Mouse (Mus musculus): ENCODE results near the gene Mbd6.
A peak's percentile ranks its signal among the peaks of the same experiment; 100 is the strongest.

Gene Mbd6

DNA sequence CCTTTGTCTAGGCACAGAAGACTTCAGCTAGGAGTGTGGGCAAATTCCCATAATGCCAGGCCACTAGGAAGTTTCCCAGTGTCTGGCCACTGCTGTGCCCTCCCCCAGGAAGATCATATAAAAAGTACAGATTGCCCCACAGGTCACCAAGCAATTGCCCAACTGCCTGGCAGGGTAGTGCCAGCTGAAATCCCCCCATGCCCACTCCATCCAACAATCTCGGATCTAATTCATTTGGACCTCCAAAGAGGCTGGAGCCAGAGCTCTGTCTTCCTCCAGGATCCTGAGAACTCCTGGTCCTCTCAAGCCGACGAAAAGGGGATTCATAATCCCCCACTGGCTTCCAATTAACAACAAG lies 903 bp downstream of the Mbd6 start:
- DNase-seq (ENCODE audit: low read depth) = no peak

DNA sequence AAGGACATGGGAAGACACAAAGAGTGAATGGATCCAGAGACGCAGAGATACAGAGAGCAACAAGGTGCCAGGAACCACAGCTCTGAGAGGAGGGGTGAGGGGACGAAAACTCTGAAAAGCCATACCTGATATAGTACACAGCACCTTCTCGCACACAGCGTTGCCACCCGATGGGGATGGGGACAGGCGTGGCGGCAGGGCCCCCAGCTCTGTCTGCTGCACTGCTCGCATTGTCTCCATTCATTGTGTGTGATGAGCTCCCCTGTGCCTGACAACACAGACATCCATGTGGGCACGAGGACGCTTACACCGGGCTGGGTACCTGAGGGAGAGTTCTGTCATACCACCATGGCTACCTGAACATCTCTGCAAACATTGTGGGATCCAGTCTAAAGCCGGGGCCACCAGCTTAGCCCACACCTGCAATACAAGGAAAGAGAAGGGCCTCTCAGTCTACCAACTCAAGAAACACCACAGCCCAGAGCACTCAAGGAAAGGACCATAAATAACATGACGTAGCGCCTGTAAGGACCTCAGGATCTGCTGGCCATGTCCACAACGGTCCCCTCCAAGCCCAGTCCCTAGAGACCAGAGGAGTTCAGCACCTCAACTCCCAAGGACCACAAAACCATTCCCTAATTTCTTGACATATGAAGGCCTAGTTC lies 1.4 kb downstream of the Mbd6 start:
- no peak for DNase-seq (ENCODE audit: low read depth)

DNA sequence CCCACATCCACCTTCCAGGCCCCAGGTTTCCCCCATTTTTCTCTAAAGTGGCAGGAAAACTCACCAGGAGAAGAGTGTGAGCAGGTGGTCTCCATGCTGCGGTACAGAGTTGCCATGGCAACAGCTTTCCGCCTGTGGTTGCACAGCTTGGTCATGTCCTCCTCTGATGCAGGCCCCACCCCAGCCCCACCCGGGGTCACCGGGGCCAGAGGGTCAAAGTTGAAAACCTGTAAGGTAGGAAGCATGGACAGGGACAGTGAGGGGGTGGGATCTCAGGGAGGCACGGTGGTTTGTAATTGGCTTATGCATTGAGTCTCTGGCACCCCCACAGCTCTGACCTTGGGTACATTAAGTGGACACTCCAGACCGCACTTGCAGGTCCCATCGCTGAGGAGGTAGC lies 2.1 kb downstream of the Mbd6 start:
- DNase-seq (ENCODE audit: low read depth) = no peak

DNA sequence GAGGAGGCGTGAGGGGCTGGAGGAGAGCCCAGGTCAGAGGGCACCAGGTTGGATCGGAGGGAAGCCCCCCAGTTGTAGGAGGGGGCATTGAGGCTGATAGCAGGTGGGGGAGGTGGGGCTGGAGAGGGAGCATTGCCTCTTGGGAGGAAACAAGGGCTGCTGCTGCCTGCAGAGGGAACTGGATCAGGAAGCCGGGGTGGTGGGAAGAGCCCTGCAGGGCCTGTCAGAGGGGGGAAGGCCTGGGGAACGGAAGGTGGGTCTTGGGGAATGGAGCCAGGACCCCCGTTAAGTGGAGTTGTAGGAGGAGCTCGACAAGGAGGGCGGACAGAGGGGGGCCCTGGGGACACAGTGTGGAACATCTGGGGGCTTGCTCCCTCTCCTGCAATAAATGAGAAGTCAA lies 2.6 kb downstream of the Mbd6 start:
- DNase-seq (ENCODE audit: low read depth) = no peak

DNA sequence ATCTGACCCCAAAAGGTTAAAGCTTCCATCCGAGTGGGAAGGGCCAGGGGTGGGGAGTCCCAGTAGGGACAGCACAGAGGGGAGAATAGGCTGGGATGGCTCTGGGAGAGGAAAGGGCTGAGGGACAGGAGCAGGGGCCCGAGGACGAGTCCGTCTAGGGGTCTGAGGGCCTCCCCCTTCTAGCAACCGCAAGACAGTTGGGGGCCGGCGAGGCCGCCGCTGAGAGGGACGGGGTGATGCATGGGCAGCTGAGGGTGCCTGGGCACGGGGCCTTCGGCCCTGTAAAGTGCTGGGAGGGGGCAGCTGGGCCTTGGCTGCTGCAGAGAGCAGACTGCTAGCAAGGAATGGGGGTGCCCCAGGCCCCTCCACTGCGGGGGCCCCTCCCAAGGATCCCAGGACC lies 3.2 kb downstream of the Mbd6 start:
- DNase-seq (ENCODE audit: low read depth) = no peak

DNA sequence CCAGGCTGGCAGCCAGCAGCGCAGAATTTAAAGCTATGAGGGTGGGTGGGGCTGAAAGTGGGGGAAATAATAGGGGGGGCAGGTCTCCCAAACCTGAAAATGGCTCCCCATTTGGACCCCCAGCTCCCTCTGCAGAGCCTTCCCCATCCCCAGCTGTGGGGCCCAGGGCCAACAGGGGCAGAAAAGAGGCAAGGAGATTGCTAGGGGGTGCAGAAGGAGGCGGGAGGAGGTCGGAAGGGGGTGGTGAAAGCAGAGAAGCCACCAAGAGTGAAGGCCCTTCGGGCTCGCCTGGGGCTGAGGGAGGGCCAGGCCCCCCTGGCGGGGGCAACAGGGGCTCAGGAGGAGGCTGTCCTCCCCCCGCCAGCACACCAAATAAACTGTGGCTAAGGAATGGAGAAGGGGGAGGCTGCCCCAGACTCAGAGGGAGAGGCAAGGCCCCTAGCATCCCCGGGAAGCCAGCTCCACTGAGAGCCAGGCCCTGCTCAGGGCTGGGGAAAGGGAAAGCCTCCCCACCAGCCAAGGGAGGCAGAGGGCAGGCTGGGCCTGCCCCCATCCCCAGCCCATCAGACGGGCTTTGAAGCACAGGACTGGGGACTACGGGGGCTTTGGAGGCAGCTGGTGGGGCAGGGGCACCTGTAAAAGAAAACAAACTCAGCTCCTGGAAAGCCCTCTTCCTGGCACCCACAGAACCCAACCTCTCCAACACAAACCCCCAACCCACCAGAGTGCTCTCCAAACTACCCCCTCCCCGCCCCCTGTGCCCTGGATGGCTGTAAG lies 3.9 kb downstream of the Mbd6 start:
- no peak for DNase-seq (ENCODE audit: low read depth)

DNA sequence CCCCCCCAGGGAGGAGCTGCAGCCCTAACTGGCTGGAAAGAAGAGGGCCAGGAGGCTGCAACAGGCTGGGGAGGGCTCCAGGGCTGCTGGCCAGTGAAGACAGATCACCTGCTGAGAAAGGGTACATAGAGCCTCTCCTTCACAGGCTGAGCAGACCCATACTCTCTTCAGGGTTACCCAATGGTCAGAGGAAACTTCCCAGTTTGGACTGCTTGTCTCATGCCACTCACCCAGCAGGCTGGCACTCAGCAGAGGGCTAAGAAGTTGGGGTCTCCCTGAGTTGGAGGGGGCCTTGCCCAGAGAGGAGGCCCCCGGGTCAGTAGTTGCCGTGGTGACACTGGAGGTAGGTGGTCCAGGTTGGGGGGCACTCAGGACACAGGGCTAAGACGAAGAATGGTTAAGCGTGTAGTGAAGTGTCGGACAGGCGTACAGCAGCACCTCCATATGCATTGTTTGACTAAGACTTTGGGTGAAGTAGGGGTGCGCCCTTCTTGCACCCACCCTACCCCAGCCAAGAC lies 4.7 kb downstream of the Mbd6 start:
- no peak for DNase-seq (ENCODE audit: low read depth)

DNA sequence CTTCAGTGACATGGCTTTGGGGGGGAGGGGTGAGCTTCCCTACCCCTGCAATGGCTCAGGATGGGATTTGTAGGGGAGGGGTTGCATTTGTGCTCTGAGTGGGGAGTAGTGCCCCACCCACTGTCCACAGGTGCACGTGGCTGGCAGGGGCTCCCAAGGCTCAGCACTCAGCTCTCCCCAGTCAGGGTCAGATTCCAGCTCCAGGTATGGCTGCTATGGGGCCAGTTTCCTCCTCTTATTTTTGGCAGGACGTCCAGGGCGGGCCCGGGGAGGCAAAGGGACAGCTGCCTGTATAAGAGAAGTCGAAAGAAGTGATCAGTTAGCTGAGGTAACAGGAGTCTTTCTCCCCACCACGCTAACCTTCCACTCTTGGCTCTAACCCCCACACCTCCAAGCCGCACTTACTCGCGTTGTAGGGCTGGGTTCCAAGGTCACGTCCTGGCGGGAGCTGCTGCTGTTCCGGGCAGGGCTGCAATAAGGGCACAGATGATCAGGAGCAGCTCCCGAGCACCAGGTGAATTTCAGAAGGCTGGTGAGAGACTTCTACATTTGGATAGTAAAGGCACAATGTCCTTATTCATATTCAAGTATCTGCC lies 6.1 kb downstream of the Mbd6 start:
- DNase-seq (ENCODE audit: low read depth) = no peak

DNA sequence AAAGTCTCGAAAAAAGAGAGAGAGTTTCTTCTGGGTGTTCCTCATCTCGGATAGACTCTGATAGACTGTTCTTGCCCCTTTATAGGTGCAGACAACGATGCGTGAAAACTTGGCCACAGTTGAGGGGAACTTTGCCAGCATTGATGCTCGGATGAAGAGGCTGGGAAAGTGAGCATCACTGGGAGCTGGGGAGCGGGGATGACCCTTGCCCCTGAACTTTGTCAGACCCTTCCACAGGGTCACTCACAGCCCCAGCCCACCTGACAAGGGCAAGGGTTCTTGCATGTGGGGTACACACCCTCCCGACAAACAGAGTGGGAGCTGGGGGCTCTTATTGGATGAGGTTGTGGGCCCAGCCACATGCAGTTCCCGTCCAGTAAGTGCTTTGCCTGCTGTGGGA lies 7.5 kb downstream of the Mbd6 start:
- DNase-seq (ENCODE audit: low read depth) = no peak

DNA sequence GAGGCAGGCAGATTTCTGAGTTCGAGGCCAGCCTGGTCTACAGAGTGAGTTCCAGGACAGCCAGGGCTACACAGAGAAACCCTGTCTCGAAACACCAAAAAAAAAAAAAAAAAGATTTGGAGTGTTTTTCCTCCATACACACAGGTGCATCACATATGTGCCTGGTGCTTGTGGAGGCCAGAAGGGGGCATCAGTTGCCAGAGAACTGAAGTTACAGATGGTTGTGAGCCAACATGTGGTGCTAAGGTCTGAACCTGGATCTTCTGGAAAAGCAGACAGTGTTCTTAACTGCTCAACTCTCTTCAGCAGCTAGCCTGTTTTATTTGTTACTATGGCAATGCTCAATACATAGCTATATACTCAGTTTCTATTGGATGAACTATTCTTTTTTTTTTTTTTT lies 9.1 kb downstream of the Mbd6 start:
- no peak for DNase-seq (ENCODE audit: low read depth)

DNA sequence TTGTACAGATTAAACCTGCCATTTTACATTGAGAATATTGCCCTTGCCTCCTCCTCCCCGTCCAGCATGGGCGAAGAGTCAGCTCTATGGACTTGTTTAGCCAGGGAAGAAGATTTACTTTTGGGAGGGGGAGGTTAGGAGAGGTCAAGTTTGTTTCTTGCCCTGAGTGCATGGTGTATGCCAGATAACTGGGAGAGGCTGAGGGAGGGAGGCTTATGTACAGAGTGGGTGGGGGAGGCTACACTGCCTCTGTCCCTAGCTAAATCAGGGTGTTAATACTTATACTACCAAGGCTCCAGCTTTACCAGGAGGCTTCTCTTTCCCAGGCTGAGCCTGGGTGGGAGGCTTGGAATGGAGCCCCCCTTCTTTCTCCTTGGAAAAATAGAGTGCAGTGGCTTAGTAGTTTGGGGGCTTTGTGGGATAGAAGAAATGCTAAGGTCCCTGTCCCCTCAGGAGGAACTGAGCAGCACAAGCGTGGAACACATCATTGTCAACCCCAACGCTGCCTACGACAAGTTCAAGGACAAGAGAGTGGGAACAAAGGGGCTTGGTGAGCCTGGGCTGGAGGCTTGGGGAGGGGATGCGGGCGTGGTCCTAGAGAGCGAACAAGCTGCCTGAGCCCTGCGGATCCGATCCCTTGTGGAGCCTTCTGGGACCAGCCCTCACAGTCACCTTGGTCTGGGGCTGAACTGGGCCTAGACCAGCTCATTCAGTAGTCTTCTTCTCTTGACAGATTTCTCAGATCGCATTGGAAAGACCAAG lies 14.4 kb downstream of the Mbd6 start:
- no peak for DNase-seq (ENCODE audit: low read depth)

DNA sequence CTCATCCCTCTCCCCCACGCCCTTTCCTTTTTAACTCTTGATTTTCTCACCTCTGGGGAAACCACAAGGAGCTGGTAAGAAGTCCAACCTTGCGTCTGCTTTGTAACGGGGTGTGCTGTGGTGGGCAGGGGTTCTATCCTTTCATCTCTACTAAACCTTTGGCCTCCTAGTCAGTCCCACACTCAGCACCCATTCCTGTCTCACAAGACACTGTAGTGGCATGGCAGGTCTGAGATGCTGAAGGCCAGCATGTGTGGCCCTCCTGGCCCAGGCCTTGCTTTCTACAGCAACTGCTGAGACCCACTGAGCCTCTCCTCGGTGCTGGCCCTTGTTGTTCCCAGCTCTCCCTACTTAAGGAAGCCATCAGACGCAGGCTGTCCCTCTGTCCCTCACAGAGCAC lies 16.4 kb downstream of the Mbd6 start:
- no peak for DNase-seq (ENCODE audit: low read depth)

DNA sequence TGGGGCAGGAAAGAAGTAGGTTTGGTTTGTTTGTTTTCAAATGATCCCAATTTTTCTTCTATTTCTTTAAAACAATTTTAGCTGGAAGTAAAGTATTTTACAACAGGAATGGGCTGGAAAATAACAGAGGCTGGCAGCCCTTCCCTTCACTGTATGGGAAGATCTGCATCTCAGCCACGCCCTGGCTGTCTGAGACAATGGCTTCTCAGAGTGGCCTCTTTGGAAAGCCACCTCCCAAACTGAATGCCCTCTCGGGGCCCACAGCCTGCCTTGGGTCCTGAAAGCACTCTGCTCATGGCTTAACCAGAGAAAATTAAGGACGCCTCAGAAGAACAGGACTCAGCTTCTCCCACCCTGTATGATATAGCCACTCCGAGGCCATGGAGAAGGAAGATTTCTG lies 18.9 kb downstream of the Mbd6 start:
- DNase-seq (ENCODE audit: low read depth) = no peak

DNA sequence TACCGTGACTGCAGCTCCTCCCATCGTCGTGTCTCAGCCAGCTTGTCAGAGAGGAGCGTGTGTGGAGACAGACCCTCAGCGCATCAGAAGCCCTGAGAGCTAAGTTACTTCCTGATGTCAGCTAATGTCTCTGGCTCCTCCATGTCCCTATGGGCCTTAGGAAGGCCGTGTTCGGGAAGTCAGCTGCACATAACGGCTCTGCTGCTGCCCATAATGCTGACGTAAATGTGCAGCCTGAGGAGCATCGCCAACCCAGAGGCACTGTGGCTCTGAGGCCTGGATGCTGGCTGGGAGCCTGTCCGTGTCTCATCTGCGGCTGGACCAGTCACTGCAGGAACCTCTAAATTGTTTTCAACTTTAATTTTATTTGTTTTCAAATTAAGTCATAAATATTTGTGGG lies 19.8 kb downstream of the Mbd6 start:
- no peak for DNase-seq (ENCODE audit: low read depth)

DNA sequence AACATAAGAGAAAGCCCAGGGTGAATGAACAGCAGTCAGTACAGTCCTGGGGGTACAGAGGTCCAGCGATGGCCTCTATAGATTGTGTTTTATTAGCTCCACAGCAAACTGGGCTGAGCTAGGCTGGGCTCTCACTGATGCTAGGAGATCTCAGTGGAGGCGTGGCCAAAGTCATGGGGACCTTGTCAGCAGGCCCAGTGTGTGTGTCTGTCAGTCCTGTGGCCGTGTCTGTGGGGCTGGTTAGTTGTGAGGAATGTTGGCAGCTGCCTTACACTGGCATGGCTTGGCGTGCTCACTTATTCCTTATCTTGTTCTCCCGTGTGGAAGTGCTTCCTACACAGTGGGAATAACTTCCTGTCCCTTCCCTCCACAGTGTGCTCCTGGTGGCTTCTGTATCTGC lies 20.4 kb downstream of the Mbd6 start:
- DNase-seq (ENCODE audit: low read depth) = no peak

DNA sequence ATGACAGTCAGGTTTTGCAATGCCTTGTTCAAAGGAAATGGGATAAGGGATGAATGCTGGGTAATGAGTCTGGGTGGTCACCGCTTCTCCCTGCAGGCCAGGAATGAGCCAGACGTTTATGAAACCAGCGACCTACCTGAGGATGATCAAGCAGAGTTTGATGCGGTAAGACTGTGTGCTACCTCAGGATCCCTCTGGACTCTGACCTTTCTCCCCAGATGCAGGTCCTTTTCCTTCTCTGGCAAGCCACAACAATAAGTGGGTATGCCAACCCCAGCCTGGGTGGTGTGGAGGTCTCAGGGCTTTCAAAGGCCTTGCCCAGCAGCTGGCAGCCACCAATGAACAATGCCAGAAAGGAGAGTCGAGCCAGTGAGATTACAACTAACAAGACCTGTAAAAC lies 21.5 kb downstream of the Mbd6 start:
- no peak for DNase-seq (ENCODE audit: low read depth)

DNA sequence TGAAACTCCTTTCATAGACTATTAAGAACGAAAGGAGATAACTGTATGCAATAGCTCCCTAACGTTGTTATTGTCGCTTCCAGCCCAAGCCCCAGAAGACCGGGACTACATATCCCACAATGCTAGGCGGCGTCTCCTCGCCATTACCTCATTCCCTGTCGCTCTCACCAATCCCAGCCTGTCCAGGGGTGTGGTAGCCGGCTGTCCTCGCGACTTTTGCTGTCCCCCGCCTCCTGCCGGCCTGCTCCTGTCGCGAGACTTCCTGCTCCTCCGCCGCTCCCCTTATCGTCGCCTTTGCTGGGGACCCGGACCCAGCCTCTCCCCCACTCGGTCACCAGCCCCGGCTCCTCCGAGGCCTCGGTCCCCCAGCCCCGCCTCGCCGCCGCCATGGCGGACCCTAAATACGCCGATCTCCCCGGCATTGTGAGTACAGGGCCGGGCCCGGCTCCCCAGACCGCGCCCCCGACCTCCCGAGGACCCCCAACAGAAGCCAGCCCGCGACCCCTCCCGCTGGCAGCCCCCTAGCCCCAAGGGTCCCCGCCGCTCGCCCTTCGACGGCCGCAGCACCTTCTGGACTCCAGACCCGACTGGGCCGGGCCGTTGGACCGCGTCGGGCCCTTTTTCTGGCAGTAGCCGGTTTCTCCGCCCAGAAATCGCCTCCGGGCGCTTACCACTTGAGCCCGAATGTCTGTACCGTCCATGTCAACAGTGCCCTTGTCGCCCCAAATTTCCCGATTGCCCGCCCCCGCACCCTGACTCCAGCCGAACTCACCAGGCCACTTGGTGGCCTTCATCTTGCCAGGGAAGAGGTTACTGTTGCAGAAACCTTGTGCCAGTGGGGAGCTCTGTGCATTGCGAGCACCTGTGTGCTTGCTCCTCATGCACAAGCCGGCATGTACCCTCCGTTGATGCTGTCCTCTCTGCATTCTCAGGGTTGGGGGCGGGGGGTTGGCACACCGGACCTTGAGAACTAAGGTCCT lies 22.4 kb downstream of the Mbd6 start, which contains the start of gene Dctn2:
TSS of gene Dctn2 (plus strand) at position 257 of the 980 bp plus-strand sequence.
- DNase-seq (ENCODE audit: low read depth) = peak; percentile 89

DNA sequence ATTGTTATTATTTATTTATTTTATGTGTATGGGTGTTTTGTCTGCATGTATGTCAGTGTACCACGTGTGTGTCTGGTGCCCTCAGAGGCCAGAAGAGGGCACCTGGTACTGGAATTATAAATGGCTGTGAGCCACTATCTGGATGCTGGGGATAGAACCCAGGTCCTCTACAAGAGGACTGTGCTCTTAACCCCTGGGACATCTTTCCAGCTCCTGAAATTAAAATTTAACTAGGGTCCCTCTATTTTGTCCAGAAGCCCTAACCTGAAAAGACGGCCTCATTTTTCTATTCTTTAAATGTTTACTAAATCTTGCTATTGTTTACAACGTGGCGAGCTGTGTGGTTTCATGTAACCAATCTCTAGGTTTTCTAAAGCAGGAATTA lies 23.1 kb downstream of the Mbd6 start:
- DNase-seq (ENCODE audit: low read depth) = no peak

DNA sequence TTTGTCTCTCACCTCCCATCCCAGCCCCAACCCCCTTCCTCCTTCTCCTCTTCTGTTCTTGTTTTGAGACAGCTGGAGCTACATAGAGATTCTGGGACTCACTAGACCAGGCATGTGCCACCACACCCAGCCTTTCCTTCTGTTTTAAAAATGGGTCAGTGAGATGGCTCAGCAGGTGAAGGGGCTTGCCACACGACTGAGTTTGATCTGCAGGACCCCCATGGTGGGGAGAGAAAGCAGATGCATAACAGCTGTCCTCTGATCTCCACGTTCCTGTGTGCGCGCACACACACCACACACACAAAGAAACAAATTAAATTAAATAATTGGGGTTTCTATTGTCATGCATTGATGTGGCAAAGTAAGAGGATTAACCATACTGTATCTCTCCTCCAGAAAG lies 23.8 kb downstream of the Mbd6 start:
- DNase-seq (ENCODE audit: low read depth) = no peak

DNA sequence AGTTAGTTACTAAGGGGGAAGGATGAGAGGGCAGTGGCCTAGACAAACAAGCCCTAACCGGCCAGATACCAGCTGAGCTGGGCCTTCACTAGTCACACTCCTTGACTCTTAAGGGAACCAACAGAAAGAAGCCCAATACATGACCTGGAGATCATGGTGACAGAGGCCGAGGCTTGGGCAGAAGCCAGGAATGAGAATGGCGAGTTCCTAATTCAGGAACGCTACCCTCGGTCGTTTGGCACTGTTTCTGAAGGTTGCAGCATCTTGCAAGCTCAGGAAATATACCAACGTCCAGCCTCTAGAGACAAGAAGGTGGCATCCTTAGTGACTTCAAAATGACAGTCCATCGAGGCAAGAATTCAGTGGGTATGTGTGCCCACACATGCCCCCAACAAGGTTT lies 24.5 kb downstream of the Mbd6 start:
- no peak for DNase-seq (ENCODE audit: low read depth)

DNA sequence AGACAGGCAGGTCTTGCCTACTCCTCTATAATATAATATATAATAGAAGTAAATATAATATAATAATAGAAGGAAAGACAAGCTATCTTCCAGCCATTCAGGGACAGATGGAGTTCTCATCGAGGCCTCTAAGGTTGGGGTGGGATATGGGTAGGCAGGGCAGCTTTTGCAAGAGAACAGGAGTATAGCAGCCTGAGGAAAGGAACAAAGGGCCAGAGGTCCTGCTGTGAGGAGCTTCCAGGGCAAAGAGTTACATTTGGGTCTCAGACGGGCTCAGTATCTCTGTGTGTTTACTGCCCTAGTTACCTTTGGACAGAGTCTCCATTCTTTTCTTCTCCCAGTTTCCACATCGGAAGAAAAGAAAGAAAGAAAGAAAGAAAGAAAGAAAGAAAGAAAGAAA lies 25.2 kb downstream of the Mbd6 start:
- DNase-seq (ENCODE audit: low read depth) = no peak
